Mouse (Mus musculus) stomach, postnatal 0 days (tissue): ENCODE measurements around the gene Zmynd10. TPM values are rescaled to one million over a fixed set of nuclear protein-coding genes. Genes with fewer than 3 reads are reported as not detected.
A peak's percentile ranks its signal among the peaks of the same experiment; 100 is the strongest.

Experiments
- ATAC-seq: fragments of 200-750 bp; cut with Nextera tagmentation; 2 replicates; pipeline ENCODE4 v1.8.0; 2017; ENCODE audit not compliant: low FRiP score, low TSS enrichment
- DNase-seq: peaks from one replicate; pipeline ENCODE4 v3.0.0-alpha.2; 2016; ENCODE audit warnings: low spot score
- H3K27ac ChIP-seq: fragments of 300-500 bp; sonication (generic); replicated peaks from 2 replicates; pipeline ENCODE4 v1.5.1; 2014; ENCODE audit warnings: mild to moderate bottlenecking, control low read depth
- H3K27me3 ChIP-seq: fragments of 300-500 bp; sonication (generic); 2 replicates; pipeline ENCODE4 v1.6.1; 2014; ENCODE audit warnings: low read length; ENCODE audit not compliant: control insufficient read depth, insufficient read depth
- H3K36me3 ChIP-seq: fragments of 300-500 bp; sonication (generic); 2 replicates; pipeline ENCODE4 v1.6.1; 2014; ENCODE audit warnings: low read length, mixed read lengths; ENCODE audit not compliant: control insufficient read depth, insufficient read depth
- H3K4me1 ChIP-seq: fragments of 300-500 bp; sonication (generic); replicated peaks from 2 replicates; pipeline ENCODE4 v1.6.1; 2014; ENCODE audit warnings: antibody characterized with exemption; ENCODE audit not compliant: control insufficient read depth, insufficient read depth
- H3K4me2 ChIP-seq: fragments of 300-500 bp; sonication (generic); replicated peaks from 2 replicates; pipeline ENCODE4 v1.6.1; 2014; ENCODE audit warnings: low read depth, mild to moderate bottlenecking, control low read depth, moderate library complexity
- H3K4me3 ChIP-seq: fragments of 300-500 bp; sonication (generic); 2 replicates; pipeline ENCODE4 v1.5.1; 2014; ENCODE audit warnings: low read depth, low read length, control low read depth
- H3K9ac ChIP-seq: fragments of 300-500 bp; sonication (generic); 2 replicates; pipeline ENCODE4 v1.6.1; 2014; ENCODE audit warnings: mild to moderate bottlenecking, low read length, control low read depth, mixed read lengths
- H3K9me3 ChIP-seq: fragments of 300-500 bp; sonication (generic); 2 replicates; pipeline ENCODE4 v1.6.1; 2016; ENCODE audit warnings: low read length; ENCODE audit not compliant: control insufficient read depth
- CTCF ChIP-seq: IDR thresholded peaks from 2 replicates; pipeline ENCODE4 v1.5.1; 2016; ENCODE audit warnings: antibody characterized with exemption, low read depth, mild to moderate bottlenecking, moderate library complexity
- EP300 ChIP-seq: optimal IDR thresholded peaks from 2 replicates; pipeline ENCODE3; 2016; ENCODE audit warnings: antibody characterized with exemption
- WGBS: fragments of 180-500 bp; shearing (Covaris S2); extraction: QIAGEN DNeasy Blood & Tissue Kit; methylation state at CpG from one replicate; pipeline ENCODE4 v1.1.7; 2014; 5-methylcytosine and 5-hydroxymethylcytosine counted together
- polyA plus RNA-seq: library from polyadenylated mRNA; unstranded; fragments of >200 nt; fragmentation: Nextera tagmentation; extraction: Ambion mirVana; gene quantifications from 2 replicates; pipeline ENCODE4 v1.2.1, GENCODE M21; 2015

Gene Zmynd10
- polyA plus RNA-seq, 1 experiment from 2014 or later, result 0.97 TPM

DNA sequence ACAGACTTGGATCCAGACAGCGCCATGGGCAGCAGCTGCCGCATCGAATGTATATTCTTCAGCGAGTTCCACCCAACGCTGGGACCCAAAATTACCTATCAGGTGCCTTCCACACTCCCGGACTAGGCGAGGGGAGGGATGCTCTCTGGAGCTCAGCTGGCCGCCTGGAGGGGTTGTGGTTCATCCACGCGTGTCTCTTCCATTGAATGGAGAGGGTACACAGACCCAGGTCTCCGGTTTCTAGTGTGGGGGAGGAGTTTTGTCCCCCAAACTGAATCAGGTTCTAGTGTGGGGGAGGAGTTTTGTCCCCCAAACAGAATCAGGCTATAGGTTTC lies 4.8 kb upstream of the Zmynd10 start:
- 1% methylated on average over 11 of the region's 11 CpGs for WGBS
- Histone ChIP-seq H3K4me2 (peak overlapping the region; percentile 78), H3K27ac (0 out of 2 replicates have a peak overlapping the region, but pooled peaks have one; percentile 5), H3K36me3 (peaks cover 13% of the 10 kb centered on the region), H3K4me1 (0 out of 2 replicates have a peak, but pooled peaks cover 2% of the 10 kb centered on the region), H3K27me3 (no peaks in the 10 kb centered on the region), H3K9me3 (no peaks in the 10 kb centered on the region), H3K9ac (peak overlapping the region; percentile 55), H3K4me3 (peak overlapping the region; percentile 63)
- no peak for DNase-seq
- TF ChIP-seq EP300 (no peak), CTCF (no peak)
- peak; percentile 6; the same call in 1 of the 2 replicates for ATAC-seq

DNA sequence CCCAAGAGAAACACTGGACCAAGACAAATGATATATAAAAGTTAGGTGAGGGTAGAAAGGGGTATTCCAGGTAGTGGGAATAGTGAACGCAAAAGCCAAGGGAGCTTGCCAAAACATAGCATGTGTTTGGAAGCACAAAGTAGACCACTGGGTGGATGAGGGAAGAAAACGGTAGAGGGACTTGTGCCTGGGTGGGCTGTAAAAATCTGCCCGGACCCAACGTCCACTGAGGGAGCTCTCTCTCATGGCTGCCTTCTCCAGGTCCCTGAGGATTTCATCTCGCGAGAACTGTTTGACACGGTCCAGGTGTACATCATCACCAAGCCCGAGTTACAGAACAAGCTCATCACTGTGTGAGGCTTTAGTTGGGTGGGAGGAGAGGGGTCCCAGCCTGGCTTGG lies 4.4 kb upstream of the Zmynd10 start:
- Histone ChIP-seq H3K27ac (no peak overlapping the region), H3K9ac (peak overlapping the region; percentile 55; the same call in 1 of the 2 replicates), H3K27me3 (no peaks in the 10 kb centered on the region), H3K4me3 (peak overlapping the region; percentile 63), H3K4me2 (peak overlapping the region; percentile 78), H3K36me3 (peaks cover 13% of the 10 kb centered on the region), H3K9me3 (no peaks in the 10 kb centered on the region), H3K4me1 (0 out of 2 replicates have a peak, but pooled peaks cover 2% of the 10 kb centered on the region)
- ATAC-seq (no peak), DNase-seq (no peak)
- TF ChIP-seq CTCF, result no peak
- TF ChIP-seq EP300, result no peak
- 35% methylated on average over 8 of the region's 8 CpGs for WGBS

- TF ChIP-seq EP300 (no peak), CTCF (no peak)
- H3K27me3 ChIP-seq, result no peaks in the 10 kb centered on the region
- H3K9me3 ChIP-seq, result no peaks in the 10 kb centered on the region
- no peak overlapping the region for H3K4me3 ChIP-seq
- no peak overlapping the region for H3K4me2 ChIP-seq
- 0 out of 2 replicates have a peak, but pooled peaks cover 2% of the 10 kb centered on the region for H3K4me1 ChIP-seq
- no peak overlapping the region for H3K27ac ChIP-seq
- H3K9ac ChIP-seq, result no peak overlapping the region
- 82% methylated on average over 11 of the region's 11 CpGs for WGBS
- ATAC-seq (no peak), DNase-seq (no peak)
- peaks cover 13% of the 10 kb centered on the region for H3K36me3 ChIP-seq
These were observed 3.8 kb upstream of the Zmynd10 start for GRCm38 (mm10) chr9:107543299-107543698.

GRCm38 (mm10) chr9:107544196-107544700 lies 2.9 kb upstream of the Zmynd10 start:
- WGBS, result 93% methylated on average over 17 of the region's 17 CpGs
- Histone ChIP-seq H3K27ac (no peak overlapping the region), H3K27me3 (no peaks in the 10 kb centered on the region), H3K36me3 (peaks cover 10% of the 10 kb centered on the region), H3K4me1 (0 out of 2 replicates have a peak, but pooled peaks cover 2% of the 10 kb centered on the region), H3K4me2 (no peak overlapping the region), H3K9me3 (no peaks in the 10 kb centered on the region), H3K9ac (no peak overlapping the region), H3K4me3 (no peak overlapping the region)
- DNase-seq (no peak), ATAC-seq (no peak)
- no peak for TF ChIP-seq EP300
- TF ChIP-seq CTCF, result no peak

DNA sequence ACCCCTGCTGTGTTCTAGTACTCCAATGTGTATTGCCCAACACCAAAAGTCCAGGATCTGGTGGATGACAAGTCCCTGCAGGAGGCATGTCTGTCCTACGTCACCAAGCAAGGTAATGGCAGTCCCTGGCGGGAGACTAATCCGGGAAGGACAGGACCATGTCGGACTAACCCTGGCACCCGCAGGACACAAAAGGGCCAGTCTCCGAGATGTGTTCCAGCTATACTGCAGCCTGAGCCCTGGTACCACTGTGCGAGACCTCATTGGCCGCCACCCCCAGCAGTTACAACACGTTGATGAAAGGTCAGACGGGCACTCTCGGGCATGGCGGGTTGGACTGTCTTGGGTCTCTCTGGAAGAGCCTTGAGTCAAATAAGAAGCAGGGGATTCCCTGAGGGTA lies 2.4 kb upstream of the Zmynd10 start:
- no peak overlapping the region for H3K27ac ChIP-seq
- 88% methylated on average over 12 of the region's 12 CpGs for WGBS
- H3K27me3 ChIP-seq, result no peaks in the 10 kb centered on the region
- H3K4me2 ChIP-seq, result no peak overlapping the region
- ATAC-seq (no peak), DNase-seq (no peak)
- H3K4me3 ChIP-seq, result no peak overlapping the region
- 0 out of 2 replicates have a peak, but pooled peaks cover 2% of the 10 kb centered on the region for H3K4me1 ChIP-seq
- TF ChIP-seq EP300, result no peak
- no peak for TF ChIP-seq CTCF
- H3K9ac ChIP-seq, result no peak overlapping the region
- no peaks in the 10 kb centered on the region for H3K9me3 ChIP-seq
- peaks cover 7% of the 10 kb centered on the region for H3K36me3 ChIP-seq

GRCm38 (mm10) chr9:107545199-107545598 lies 1.9 kb upstream of the Zmynd10 start:
- 0 out of 2 replicates have a peak, but pooled peaks cover 2% of the 10 kb centered on the region for H3K4me1 ChIP-seq
- ATAC-seq (no peak), DNase-seq (no peak)
- H3K36me3 ChIP-seq, result peaks cover 4% of the 10 kb centered on the region; the same call in 1 of the 2 replicates
- WGBS, result 85% methylated on average over 10 of the region's 10 CpGs
- H3K9me3 ChIP-seq, result no peaks in the 10 kb centered on the region
- no peak overlapping the region for H3K4me2 ChIP-seq
- no peak overlapping the region for H3K9ac ChIP-seq
- no peak overlapping the region for H3K27ac ChIP-seq
- no peaks in the 10 kb centered on the region for H3K27me3 ChIP-seq
- no peak overlapping the region for H3K4me3 ChIP-seq
- TF ChIP-seq CTCF (no peak), EP300 (no peak)
